In the genomic region with DNA sequence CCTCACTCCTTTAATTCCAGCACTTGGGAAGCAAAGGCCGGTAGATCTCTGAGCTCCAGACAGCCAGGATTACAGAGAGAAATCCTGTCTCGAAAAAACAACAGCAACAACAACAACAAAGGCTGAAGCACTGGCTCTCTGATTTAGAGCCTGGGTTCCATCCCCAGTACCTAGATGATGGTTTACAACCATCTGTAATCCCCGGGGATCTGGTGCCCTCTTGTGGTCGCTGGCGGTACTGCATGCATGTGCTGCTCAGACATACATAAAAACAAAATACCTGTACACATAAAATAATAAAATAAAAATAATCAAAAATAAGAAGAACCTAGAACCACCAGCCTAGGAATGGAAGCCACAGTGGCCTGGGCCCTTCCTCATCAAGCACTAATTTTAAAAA, we compare ENCODE assay signal across 9 mouse cellular contexts. TPM values are rescaled to one million over a fixed set of nuclear protein-coding genes. Genes with fewer than 3 reads are reported as not detected.
DNase-seq lines count a peak whose midpoint lies in the region; ATAC-seq and TF ChIP-seq lines count a peak whose summit lies in the region.
"Had no signal": no experiment of that assay in that cellular context is flagged by ENCODE, and none has a peak within 500 bp of the region (broad histone marks: within the 10 kb centered on the region; RNA-seq: fewer than 3 reads in every experiment).

No protein-coding gene starts in this region.

- peak; percentile 65 for DNase-seq in gastrocnemius, adult 2 months
- no peak for DNase-seq in gastrocnemius, adult 8-10 months (ENCODE audit: low spot score in 2 of 2)
- peak; percentile 64 to 66 for DNase-seq in right cerebral cortex, adult 2 months (ENCODE audit: low spot score in 2 of 2)
- DNase-seq in right cerebral cortex, postnatal 36 days (ENCODE audit: low spot score in 2 of 2): no peak
- peak; percentile 73 to 86 for DNase-seq in cerebellum, postnatal 25 days
- DNase-seq in testis, postnatal 14 days (ENCODE audit: low spot score): peak; percentile 52

- WGBS in kidney, embryonic 15.5 days: 12% methylated on average over 5 of the region's 5 CpGs

- peak; percentile 98 for TF ChIP-seq CTCF in gastrocnemius, adult 2 months (IDR thresholded peaks at IDR 0.05)

- H3K36me3 ChIP-seq in kidney, embryonic 15.5 days: no peaks in the 10 kb centered on the region

- H3K4me2 ChIP-seq in kidney, embryonic 15.5 days: peak overlapping the region; percentile 7; the same call in 1 of the 2 replicates

- no peak overlapping the region for H3K27ac ChIP-seq in gastrocnemius, adult 2 months
- H3K27ac ChIP-seq in kidney, embryonic 15.5 days: no peak overlapping the region

- 0 out of 2 replicates have a peak, but pooled peaks cover 7% of the 10 kb centered on the region for H3K4me1 ChIP-seq in kidney, embryonic 15.5 days

- ATAC-seq in kidney, embryonic 15.5 days (replicated peaks; ENCODE audit: low FRiP score): no peak
- ATAC-seq in megakaryocyte, adult 5-6 weeks (ENCODE audit: poor library complexity, severe bottlenecking): peak; percentile 59

- no peak overlapping the region for H3K4me3 ChIP-seq in gastrocnemius, adult 2 months
- H3K4me3 ChIP-seq in kidney, embryonic 15.5 days (replicated peaks): no peak overlapping the region

- intact Hi-C loops in gastrocnemius, adult 2 months (cut with DNase I): no loop called here

- H3K9me3 ChIP-seq in kidney, embryonic 15.5 days (replicated peaks): no peaks in the 10 kb centered on the region

- no peak overlapping the region for H3K9ac ChIP-seq in kidney, embryonic 15.5 days

- H3K27me3 ChIP-seq in kidney, embryonic 15.5 days: 0 out of 2 replicates have a peak, but pooled peaks cover 6% of the 10 kb centered on the region

RNA-seq across cellular contexts. Expression of a gene that starts 19.4 kb away (rescaled TPM):
- total RNA-seq in gastrocnemius, adult 2 months (2021): 1,000 to 10,000 TPM; 1,442 to 1,567 TPM
- total RNA-seq in gastrocnemius, adult 8-10 months (2022): 1,000 to 10,000 TPM; 1,612 to 1,857 (median 1,692) TPM
- 1,620 and 1,743 TPM in 2 replicates for polyA plus RNA-seq in kidney, embryonic 15.5 days (2015; fragmentation: Nextera tagmentation; extraction: Ambion mirVana)
- 1,372 and 1,486 TPM in 2 replicates for total RNA-seq in megakaryocyte, adult 5-6 weeks (2015)
- 248 and 320 TPM in 2 replicates for total RNA-seq in megakaryocyte, adult 5-6 weeks (2017)

RNA-seq across cellular contexts. Expression of a gene that starts 30.6 kb away (rescaled TPM):
- total RNA-seq in gastrocnemius, adult 2 months (2021): not detected
- total RNA-seq in gastrocnemius, adult 8-10 months (2022): not detected
- not detected in 2 replicates for polyA plus RNA-seq in kidney, embryonic 15.5 days (2015; fragmentation: Nextera tagmentation; extraction: Ambion mirVana)
- total RNA-seq in megakaryocyte, adult 5-6 weeks (2015): not detected in 2 replicates
- total RNA-seq in megakaryocyte, adult 5-6 weeks (2017): not detected in 2 replicates
- total RNA-seq: layer of hippocampus, postnatal 14 days had no signal

RNA-seq across cellular contexts. Expression of a gene that starts 33.9 kb away (rescaled TPM):
- not detected for total RNA-seq in gastrocnemius, adult 2 months (2021)
- not detected for total RNA-seq in gastrocnemius, adult 8-10 months (2022)
- not detected in 2 replicates for polyA plus RNA-seq in kidney, embryonic 15.5 days (2015; fragmentation: Nextera tagmentation; extraction: Ambion mirVana)
- total RNA-seq in megakaryocyte, adult 5-6 weeks (2015): not detected in 2 replicates
- not detected in 2 replicates for total RNA-seq in megakaryocyte, adult 5-6 weeks (2017)
- total RNA-seq: layer of hippocampus, postnatal 14 days had no signal

RNA-seq across cellular contexts. Expression of a gene that starts 39.5 kb away (rescaled TPM):
- total RNA-seq in gastrocnemius, adult 2 months (2021): not detected
- total RNA-seq in gastrocnemius, adult 8-10 months (2022): not detected
- 0.51 and 2.4 TPM in 2 replicates for polyA plus RNA-seq in kidney, embryonic 15.5 days (2015; fragmentation: Nextera tagmentation; extraction: Ambion mirVana)
- total RNA-seq in megakaryocyte, adult 5-6 weeks (2015): not detected in 2 replicates
- total RNA-seq in megakaryocyte, adult 5-6 weeks (2017): not detected in 2 replicates
- total RNA-seq: layer of hippocampus, postnatal 14 days had no signal

RNA-seq across cellular contexts. Expression of a gene that starts 51.6 kb away (rescaled TPM):
- total RNA-seq in gastrocnemius, adult 2 months (2021): not detected
- not detected for total RNA-seq in gastrocnemius, adult 8-10 months (2022)
- polyA plus RNA-seq in kidney, embryonic 15.5 days (2015; fragmentation: Nextera tagmentation; extraction: Ambion mirVana): 0.55 TPM in 1 of 2 replicates, not detected in the other
- total RNA-seq in megakaryocyte, adult 5-6 weeks (2015): not detected in 2 replicates
- not detected in 2 replicates for total RNA-seq in megakaryocyte, adult 5-6 weeks (2017)
- total RNA-seq: layer of hippocampus, postnatal 14 days had no signal

Comparison
In these comparisons a context has a peak if more than half of its experiments do, and no peak if none do; other contexts are left out.
1. DNase-seq: peak in gastrocnemius, adult 2 months (single experiment), right cerebral cortex, adult 2 months (2 of 2), cerebellum, postnatal 25 days (2 of 2) and testis, postnatal 14 days (single experiment); none in gastrocnemius, adult 8-10 months (0 of 2) and right cerebral cortex, postnatal 36 days (0 of 2).